Mouse (Mus musculus) brain, adult 10 weeks (tissue): ENCODE measurements around the gene Pafah1b3. TPM values are rescaled to one million over a fixed set of nuclear protein-coding genes. Genes with fewer than 3 reads are reported as not detected.

Experiments
- polyA plus RNA-seq: library from polyadenylated mRNA; stranded (reverse); fragments of 350-450 nt; fragmentation: Illumina TruSeq; extraction: RNeasy Lipid Tissue Mini Kit (QIAGEN cat#74804); gene quantifications from one replicate; pipeline ENCODE4 v1.2.3, GENCODE M21; 2015; ENCODE audit warnings: low read depth, low replicate concordance

Pafah1b3 gene
- polyA plus RNA-seq: 39.5 TPM

GRCm38 (mm10) chr7:25297454-25298325, at the start of gene Pafah1b3:
TSS of gene Pafah1b3 (minus strand) at chr7:25297986.

GRCm38 (mm10) chr7:25316532-25317445, 19.0 kb upstream of the Pafah1b3 start, which contains the start of gene Megf8:
TSS of gene Megf8 (plus strand) at chr7:25317164.

GRCm38 (mm10) chr7:25305956-25306613, 8.3 kb upstream of the Pafah1b3 start, which contains the start of gene Tmem145:
TSS of gene Tmem145 (plus strand) at chr7:25306106.

GRCm38 (mm10) chr7:25301063-25301462, 3.3 kb upstream of the Pafah1b3 start, which contains the start of gene Prr19:
TSS of gene Prr19 (plus strand) at chr7:25301411.

GRCm38 (mm10) chr7:25267301-25267750, 30.5 kb downstream of the Pafah1b3 start, which contains the start of gene Cic:
TSS of gene Cic (plus strand) at chr7:25267704.

GRCm38 (mm10) chr7:25250141-25250972, 47.4 kb downstream of the Pafah1b3 start, which contains the start of gene Erf:
TSS of gene Erf (minus strand) at chr7:25250761.

Other genes starting within 250 kb of the Pafah1b3 start
- 104 TPM for gene Grik5, start 225.6 kb downstream of the Pafah1b3 start, polyA plus RNA-seq
- gene Zfp574, start 225.4 kb downstream of the Pafah1b3 start, polyA plus RNA-seq: 16.5 TPM
- gene Pou2f2, start 118.3 kb downstream of the Pafah1b3 start, polyA plus RNA-seq: 4.0 TPM
- 15.9 TPM for gene Dedd2, start 77.4 kb downstream of the Pafah1b3 start, polyA plus RNA-seq
- 6.3 TPM for gene Zfp526, start 76.6 kb downstream of the Pafah1b3 start, polyA plus RNA-seq
- 204 TPM for gene Gsk3a, start 60.1 kb downstream of the Pafah1b3 start, polyA plus RNA-seq
- 29.1 TPM for gene Erf, start 47.2 kb downstream of the Pafah1b3 start, polyA plus RNA-seq
- gene Cic, start 30.3 kb downstream of the Pafah1b3 start, polyA plus RNA-seq: 104 TPM
- gene Prr19, start 3.4 kb upstream of the Pafah1b3 start, polyA plus RNA-seq: 0.51 TPM
- 38.8 TPM for gene Tmem145, start 8.1 kb upstream of the Pafah1b3 start, polyA plus RNA-seq
- gene Megf8, start 19.2 kb upstream of the Pafah1b3 start, polyA plus RNA-seq: 50.0 TPM
- gene Cnfn, start 71.7 kb upstream of the Pafah1b3 start, polyA plus RNA-seq: not detected
- gene Lipe, start 100.7 kb upstream of the Pafah1b3 start, polyA plus RNA-seq: 6.3 TPM
- not detected for gene Cxcl17, start 114.9 kb upstream of the Pafah1b3 start, polyA plus RNA-seq
- 3.0 TPM for gene Ceacam1, start 179.6 kb upstream of the Pafah1b3 start, polyA plus RNA-seq
- gene Ceacam2, start 241.9 kb upstream of the Pafah1b3 start, polyA plus RNA-seq: 0.88 TPM